Mouse (Mus musculus) embryonic facial prominence, embryonic 14.5 days (tissue): Measurements from ENCODE around the gene Phlpp1. TPM values are rescaled to one million over a fixed set of nuclear protein-coding genes. Genes with fewer than 3 reads are reported as not detected.
A peak's percentile ranks its signal among the peaks of the same experiment; 100 is the strongest.

Source experiments
- ATAC-seq: fragments of 200-750 bp; cut with Nextera tagmentation; 2 replicates; pipeline ENCODE4 v1.8.0; 2017; ENCODE audit warnings: low read depth, moderate number of reproducible peaks, moderate TSS enrichment
- DNase-seq: peaks from one replicate; pipeline ENCODE4 v3.0.0-alpha.2; 2015; ENCODE audit warnings: low spot score
- H3K27ac ChIP-seq: fragments of 300-500 bp; sonication (generic); replicated peaks from 2 replicates; pipeline ENCODE4 v1.5.1; 2014; ENCODE audit warnings: low read depth, mild to moderate bottlenecking, low read length, moderate library complexity
- H3K27me3 ChIP-seq: fragments of 300-500 bp; sonication (generic); replicated peaks from 2 replicates; pipeline ENCODE4 v1.6.1; 2014; ENCODE audit warnings: low read length; ENCODE audit not compliant: control insufficient read depth, insufficient read depth
- H3K36me3 ChIP-seq: fragments of 300-500 bp; sonication (generic); 2 replicates; pipeline ENCODE4 v1.6.1; 2014; ENCODE audit warnings: low read length, mixed read lengths; ENCODE audit not compliant: control insufficient read depth, insufficient read depth
- H3K4me1 ChIP-seq: fragments of 300-500 bp; sonication (generic); 2 replicates; pipeline ENCODE4 v1.6.1; 2014; ENCODE audit warnings: antibody characterized with exemption, low read length; ENCODE audit not compliant: control insufficient read depth, insufficient read depth
- H3K4me2 ChIP-seq: fragments of 300-500 bp; sonication (generic); 2 replicates; pipeline ENCODE4 v1.6.1; 2014; ENCODE audit warnings: low read depth, mild to moderate bottlenecking, low read length, moderate library complexity, mixed read lengths
- H3K4me3 ChIP-seq: fragments of 300-500 bp; sonication (generic); 2 replicates; pipeline ENCODE4 v1.5.1; 2014; ENCODE audit warnings: low read depth, mild to moderate bottlenecking, low read length
- H3K9ac ChIP-seq: fragments of 300-500 bp; sonication (generic); 2 replicates; pipeline ENCODE4 v1.6.1; 2014; ENCODE audit warnings: low read depth, mild to moderate bottlenecking, low read length, moderate library complexity, mixed read lengths
- H3K9me3 ChIP-seq: fragments of 300-500 bp; sonication (generic); 2 replicates; pipeline ENCODE4 v1.6.1; 2016; ENCODE audit warnings: low read length; ENCODE audit not compliant: control insufficient read depth
- WGBS: fragments of 180-500 bp; shearing (Covaris S2); extraction: QIAGEN DNeasy Blood & Tissue Kit; methylation state at CpG from one replicate; pipeline ENCODE4 v1.1.7; 2014; 5-methylcytosine and 5-hydroxymethylcytosine counted together
- polyA plus RNA-seq: library from polyadenylated mRNA; unstranded; fragments of >200 nt; fragmentation: Nextera tagmentation; extraction: Ambion mirVana; gene quantifications from 2 replicates; pipeline ENCODE4 v1.2.1, GENCODE M21; 2014

Gene Phlpp1
- 5.1 and 5.2 TPM in 2 replicates for polyA plus RNA-seq

- Histone ChIP-seq H3K27ac (peak within 1 kb of the TSS; percentile 90), H3K9me3 (no peaks in the 10 kb centered on the region), H3K9ac (peak within 1 kb of the TSS; percentile 87), H3K4me3 (peak within 1 kb of the TSS; percentile 83), H3K4me2 (peak within 1 kb of the TSS; percentile 72), H3K27me3 (no peaks in the 10 kb centered on the region), H3K36me3 (no peaks in the 10 kb centered on the region), H3K4me1 (peaks cover 13% of the 10 kb centered on the region)
- WGBS, result under 1% methylated on average over 20 of the region's 113 CpGs
- DNase-seq, result peak; percentile 100
- ATAC-seq, result peak; percentile 98
These were observed at the start of gene Phlpp1 for GRCm38 (mm10) chr1:106171241-106172220. Phlpp1 (plus strand) TSS chr1:106171752.

GRCm38 (mm10) chr1:106126601-106127000, 45.0 kb upstream of the Phlpp1 start:
- no peak overlapping the region for H3K4me2 ChIP-seq
- H3K9me3 ChIP-seq, result no peaks in the 10 kb centered on the region
- WGBS, result 82% methylated on average over 3 of the region's 3 CpGs
- no peak overlapping the region for H3K27ac ChIP-seq
- no peak for DNase-seq
- H3K27me3 ChIP-seq, result no peaks in the 10 kb centered on the region
- H3K4me1 ChIP-seq, result no peaks in the 10 kb centered on the region
- H3K4me3 ChIP-seq, result no peak overlapping the region
- no peak overlapping the region for H3K9ac ChIP-seq
- no peak for ATAC-seq
- H3K36me3 ChIP-seq, result no peaks in the 10 kb centered on the region

GRCm38 (mm10) chr1:106131697-106132349, 39.7 kb upstream of the Phlpp1 start:
- Histone ChIP-seq H3K9ac (no peak overlapping the region), H3K4me1 (peaks cover 4% of the 10 kb centered on the region; the same call in 1 of the 2 replicates), H3K4me3 (no peak overlapping the region), H3K9me3 (no peaks in the 10 kb centered on the region), H3K4me2 (no peak overlapping the region), H3K27ac (no peak overlapping the region), H3K27me3 (no peaks in the 10 kb centered on the region), H3K36me3 (no peaks in the 10 kb centered on the region)
- 0 out of 2 replicates have a peak, but pooled peaks have one; percentile 26 for ATAC-seq
- no peak for DNase-seq
- 52% methylated on average over 4 of the region's 4 CpGs for WGBS

GRCm38 (mm10) chr1:106132350-106132700, 39.2 kb upstream of the Phlpp1 start:
- Histone ChIP-seq H3K27me3 (no peaks in the 10 kb centered on the region), H3K4me1 (peaks cover 4% of the 10 kb centered on the region; the same call in 1 of the 2 replicates), H3K36me3 (no peaks in the 10 kb centered on the region), H3K4me3 (no peak overlapping the region), H3K27ac (no peak overlapping the region), H3K9ac (no peak overlapping the region), H3K9me3 (no peaks in the 10 kb centered on the region), H3K4me2 (no peak overlapping the region)
- ATAC-seq (0 out of 2 replicates have a peak, but pooled peaks have one; percentile 22), DNase-seq (peak; percentile 8)
- 26% methylated on average over 4 of the region's 4 CpGs for WGBS

GRCm38 (mm10) chr1:106138691-106139090, 32.9 kb upstream of the Phlpp1 start:
- Histone ChIP-seq H3K9ac (no peak overlapping the region), H3K4me1 (no peaks in the 10 kb centered on the region), H3K36me3 (no peaks in the 10 kb centered on the region), H3K4me3 (no peak overlapping the region), H3K9me3 (no peaks in the 10 kb centered on the region), H3K27me3 (no peaks in the 10 kb centered on the region), H3K4me2 (no peak overlapping the region), H3K27ac (no peak overlapping the region)
- DNase-seq (no peak), ATAC-seq (no peak)
- WGBS, result 88% methylated on average over 2 of the region's 2 CpGs

- no peak for DNase-seq
- no peak overlapping the region for H3K27ac ChIP-seq
- 64% methylated on average over 1 of the region's 1 CpGs for WGBS
- H3K4me2 ChIP-seq, result no peak overlapping the region
- no peaks in the 10 kb centered on the region for H3K9me3 ChIP-seq
- no peaks in the 10 kb centered on the region for H3K4me1 ChIP-seq
- H3K9ac ChIP-seq, result no peak overlapping the region
- H3K4me3 ChIP-seq, result no peak overlapping the region
- ATAC-seq, result no peak
- H3K36me3 ChIP-seq, result no peaks in the 10 kb centered on the region
- no peaks in the 10 kb centered on the region for H3K27me3 ChIP-seq
These were observed 32.4 kb upstream of the Phlpp1 start for GRCm38 (mm10) chr1:106139137-106139536.

GRCm38 (mm10) chr1:106142010-106142409, 29.5 kb upstream of the Phlpp1 start:
- Histone ChIP-seq H3K27me3 (no peaks in the 10 kb centered on the region), H3K4me3 (no peak overlapping the region), H3K4me2 (no peak overlapping the region), H3K36me3 (no peaks in the 10 kb centered on the region), H3K27ac (no peak overlapping the region), H3K4me1 (no peaks in the 10 kb centered on the region), H3K9me3 (no peaks in the 10 kb centered on the region), H3K9ac (no peak overlapping the region)
- ATAC-seq (no peak), DNase-seq (no peak)
- 96% methylated on average over 1 of the region's 1 CpGs for WGBS

GRCm38 (mm10) chr1:106144534-106144933, 27.0 kb upstream of the Phlpp1 start:
- Histone ChIP-seq H3K4me3 (no peak overlapping the region), H3K36me3 (no peaks in the 10 kb centered on the region), H3K4me1 (no peaks in the 10 kb centered on the region), H3K9ac (no peak overlapping the region), H3K27ac (no peak overlapping the region), H3K9me3 (no peaks in the 10 kb centered on the region), H3K4me2 (no peak overlapping the region), H3K27me3 (no peaks in the 10 kb centered on the region)
- DNase-seq (no peak), ATAC-seq (no peak)
- WGBS, result 96% methylated on average over 2 of the region's 2 CpGs
